Mouse (Mus musculus): ENCODE measurements around the gene Efcab3.
"Not testable (repeated sequence)": the region's sequence is repeated elsewhere in the genome, so short reads cannot be mapped to it uniquely, and the experiment has no call there.

The Efcab3 gene

DNA sequence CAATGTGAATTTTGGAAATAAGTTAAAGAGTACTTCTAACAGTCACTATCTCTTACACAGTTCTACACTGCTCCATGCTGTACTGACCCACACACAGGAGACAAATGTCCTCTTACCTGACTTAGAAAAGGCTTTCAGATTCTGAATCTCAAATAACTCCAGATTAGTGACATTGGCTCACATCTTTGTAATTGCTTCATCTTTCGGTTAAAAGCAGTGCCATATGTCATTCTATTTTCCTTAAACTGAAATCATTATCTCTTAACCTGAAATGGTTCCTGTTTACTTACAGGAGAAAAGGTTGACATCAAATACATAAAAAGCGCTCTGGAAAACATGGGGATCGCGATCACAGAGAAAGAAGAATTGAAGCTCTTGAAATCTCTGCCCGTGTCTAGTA lies at the start of gene Efcab3:
Gene Efcab3, plus strand, starts transcription at position 301 of the 400 bp plus-strand sequence.
- DNase-seq (ENCODE audit: low read depth, low spot score), result no peak

DNA sequence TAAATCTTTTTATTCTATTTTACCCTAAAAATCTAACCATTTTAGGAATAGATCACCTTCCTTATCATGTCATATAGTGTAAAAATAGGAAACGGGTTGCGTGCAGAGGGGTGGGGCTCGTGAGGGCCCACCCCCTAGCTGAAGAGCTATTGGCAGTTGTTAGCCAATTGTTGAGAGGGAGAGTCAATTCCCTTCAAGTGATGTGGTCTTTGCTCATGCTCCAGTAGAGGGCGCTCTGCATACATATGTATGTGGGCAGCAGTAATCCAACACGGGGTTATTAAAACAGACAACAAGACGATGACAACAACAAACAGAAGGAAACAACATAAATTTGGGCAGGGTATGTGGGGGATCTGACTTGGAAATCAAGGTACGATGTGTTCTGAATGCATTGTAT lies 42.3 kb upstream of the Efcab3 start:
- no peak for DNase-seq (ENCODE audit: low read depth, low spot score)

DNA sequence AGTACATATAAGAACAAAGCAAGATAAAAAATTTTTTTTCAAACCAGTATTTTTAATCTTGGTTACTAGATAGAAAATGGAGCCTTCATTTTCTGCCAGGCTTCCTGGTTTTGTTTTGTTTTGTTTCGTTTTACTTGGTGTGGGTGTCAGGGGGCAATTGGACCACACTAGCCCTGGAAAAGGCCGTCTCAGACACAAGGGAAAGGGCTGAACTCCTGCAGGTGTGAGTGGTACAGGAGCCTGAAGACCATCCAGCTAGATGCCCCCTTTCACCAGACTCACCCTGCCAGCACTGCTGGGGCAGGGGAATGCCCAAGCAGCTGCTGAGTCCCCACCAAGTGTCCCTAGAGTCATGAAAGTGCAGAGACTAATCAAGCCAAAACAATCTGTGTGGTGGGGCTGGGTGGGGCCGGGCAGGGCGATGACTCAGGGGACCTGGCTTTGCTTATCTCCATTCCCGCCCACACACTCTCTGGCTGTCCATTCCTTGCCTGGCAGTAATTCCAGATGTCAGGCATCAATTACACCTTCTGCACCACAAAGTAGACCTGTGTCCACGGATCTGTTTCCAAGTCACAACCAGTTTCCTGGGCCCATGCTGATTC lies 34.5 kb upstream of the Efcab3 start:
- no peak for DNase-seq (ENCODE audit: low read depth, low spot score)

DNA sequence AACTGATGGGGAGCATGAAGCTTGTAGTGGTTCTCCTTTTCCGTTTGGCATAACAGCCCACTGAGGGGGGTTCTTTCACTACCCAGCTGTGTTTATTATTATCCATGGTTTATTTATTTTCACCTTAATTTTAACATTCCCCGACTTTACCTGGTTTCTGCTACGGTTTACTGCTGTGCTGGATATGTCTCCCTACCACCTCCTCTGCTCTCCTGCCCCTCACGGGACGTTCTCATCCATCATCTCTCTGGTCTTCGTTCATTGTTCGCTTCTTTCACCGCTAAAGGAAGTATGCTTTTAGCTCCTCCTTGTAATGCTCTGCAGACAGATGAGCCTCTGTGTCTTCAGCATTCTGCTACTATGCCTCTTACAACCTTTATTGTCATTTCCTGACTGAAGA lies 33.9 kb upstream of the Efcab3 start:
- no peak for DNase-seq (ENCODE audit: low read depth, low spot score)

DNA sequence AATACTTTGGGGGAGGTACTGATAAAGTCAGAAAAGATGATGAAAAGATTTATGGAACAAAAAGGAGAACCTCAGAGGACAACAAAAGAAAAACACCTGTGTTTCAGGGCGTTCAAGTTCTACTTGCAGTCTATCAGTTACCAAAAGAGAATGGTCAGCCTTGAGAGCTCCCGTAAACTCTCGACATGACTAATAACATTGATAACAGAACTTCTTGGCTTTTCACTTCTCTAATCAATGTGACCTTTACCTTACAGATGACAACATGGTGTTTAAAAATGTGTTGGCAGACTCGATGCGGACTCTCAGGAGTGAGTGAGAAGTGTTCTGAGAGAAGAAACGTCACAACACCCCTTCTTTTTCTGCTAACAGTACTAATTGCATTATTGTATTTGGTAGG lies 33.2 kb upstream of the Efcab3 start:
- DNase-seq (ENCODE audit: low read depth, low spot score), result no peak

DNA sequence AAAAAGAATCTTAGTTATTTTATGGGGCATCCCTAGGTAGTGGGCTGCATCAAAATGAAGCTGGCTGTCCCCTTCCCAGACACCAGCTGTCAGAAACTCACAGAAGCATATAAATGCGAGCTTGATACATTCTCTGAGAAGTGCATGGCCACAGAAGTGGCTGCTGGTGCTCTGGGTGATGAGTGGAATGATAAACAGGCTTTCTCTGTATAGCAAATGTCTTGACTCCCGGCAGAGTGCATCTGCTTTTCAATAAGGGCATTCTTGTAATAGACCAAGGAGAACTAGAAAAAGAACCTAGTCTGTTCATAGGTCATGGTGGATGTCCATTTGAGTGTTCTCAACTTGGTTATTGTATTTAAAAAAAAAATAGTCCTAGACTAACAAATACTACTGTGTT lies 32.3 kb upstream of the Efcab3 start:
- DNase-seq (ENCODE audit: low read depth, low spot score), result no peak

DNA sequence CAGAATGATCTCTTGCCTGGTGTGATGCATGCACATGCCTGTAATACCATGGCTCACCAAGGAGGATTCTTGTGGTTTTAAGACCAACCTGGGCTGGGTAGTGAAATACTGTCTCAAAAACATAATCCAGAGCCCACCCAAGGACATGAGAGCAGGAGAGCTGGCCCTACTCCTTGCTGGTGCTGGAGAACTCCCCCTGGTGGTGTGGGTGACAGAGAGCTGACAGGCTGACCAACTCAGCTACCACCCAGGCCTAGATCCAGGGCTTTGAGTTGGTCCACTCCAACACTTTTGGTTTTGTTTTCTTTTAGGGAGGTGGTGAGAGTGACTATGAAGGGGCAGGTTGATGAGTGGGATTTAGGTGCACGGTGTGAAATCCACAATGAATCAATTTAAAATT lies 28.3 kb upstream of the Efcab3 start:
- DNase-seq (ENCODE audit: low read depth, low spot score), result no peak

DNA sequence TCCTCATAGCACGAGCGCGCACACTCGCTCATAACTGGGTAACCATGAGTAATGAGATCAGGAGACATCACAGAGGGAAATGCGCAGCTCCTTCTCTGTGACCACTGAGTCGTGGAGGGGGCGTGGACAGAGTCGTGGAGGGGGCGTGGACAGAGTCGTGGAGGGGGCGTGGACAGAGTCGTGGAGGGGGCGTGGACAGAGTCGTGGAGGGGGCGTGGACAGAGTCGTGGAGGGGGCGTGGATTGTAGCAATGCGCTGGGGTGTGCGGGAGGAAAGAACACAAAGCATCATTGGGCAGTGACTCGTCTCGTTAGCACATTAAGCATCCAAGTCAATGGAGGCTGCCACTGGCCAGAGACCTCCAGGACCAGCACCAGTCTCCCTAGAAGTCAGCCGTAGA lies 49.1 kb downstream of the Efcab3 start:
- not testable (repeated sequence) for DNase-seq (ENCODE audit: low read depth, low spot score)

DNA sequence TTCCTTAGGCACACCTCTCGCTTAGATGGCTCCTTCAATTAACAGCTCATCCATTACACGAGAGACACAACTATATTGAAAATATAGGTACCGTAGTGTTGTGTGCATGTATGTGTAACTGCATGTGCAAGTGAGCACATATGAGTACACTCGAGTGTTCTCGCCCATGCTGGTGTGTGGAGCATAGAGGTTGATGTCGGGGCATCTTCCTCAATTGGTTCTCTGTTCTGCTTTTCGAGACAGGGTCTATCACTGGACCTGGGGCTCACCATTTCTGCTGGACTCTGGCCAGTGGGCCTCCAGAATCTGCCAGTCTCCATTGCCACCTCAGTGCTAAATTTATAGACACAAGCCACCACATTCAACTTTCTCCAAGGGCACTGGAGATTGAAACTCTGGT lies 54.4 kb downstream of the Efcab3 start:
- no peak for DNase-seq (ENCODE audit: low read depth, low spot score)

DNA sequence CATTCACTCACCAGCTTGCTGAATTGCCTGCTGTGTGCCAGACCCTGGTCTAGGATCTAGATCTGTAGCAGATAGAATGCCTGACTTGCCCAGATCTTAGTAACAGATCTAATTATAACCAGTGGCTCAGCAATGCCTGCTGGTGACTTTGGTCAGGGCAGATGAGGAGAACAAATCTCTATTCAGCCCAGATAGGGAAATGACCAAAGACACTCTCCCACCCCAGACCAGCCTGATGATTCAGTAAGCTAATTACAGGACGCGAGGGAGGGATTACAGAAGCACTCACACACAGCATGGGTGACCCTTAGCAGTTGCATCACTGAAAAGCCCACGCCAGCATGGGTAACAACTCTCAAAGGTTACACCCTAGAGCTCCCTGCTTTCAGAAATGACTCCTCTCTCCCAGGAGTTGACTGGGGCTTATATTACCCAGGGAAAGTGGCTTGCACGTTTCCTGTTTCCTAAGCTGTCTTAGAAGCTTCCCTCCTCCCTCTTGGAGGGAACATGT lies 57.2 kb downstream of the Efcab3 start:
- no peak for DNase-seq (ENCODE audit: low read depth, low spot score)

DNA sequence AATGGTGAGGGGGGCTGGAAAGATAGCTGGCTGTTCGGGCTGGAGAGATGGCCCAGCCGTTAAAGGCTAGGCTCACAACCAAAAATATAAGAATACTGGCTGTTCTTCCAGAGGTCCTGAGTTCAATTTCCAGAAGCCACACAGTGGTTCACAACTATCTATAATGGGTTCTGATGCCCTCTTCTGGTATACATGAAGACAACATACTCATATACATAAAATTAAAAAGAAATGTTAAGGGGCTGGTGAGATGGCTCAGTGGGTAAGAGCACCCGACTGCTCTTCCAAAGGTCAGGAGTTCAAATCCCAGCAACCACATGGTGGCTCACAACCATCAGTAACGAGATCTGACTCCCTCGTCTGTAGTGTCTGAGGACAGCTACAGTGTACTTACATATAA lies 58.4 kb downstream of the Efcab3 start:
- not testable (repeated sequence) for DNase-seq (ENCODE audit: low read depth, low spot score)

DNA sequence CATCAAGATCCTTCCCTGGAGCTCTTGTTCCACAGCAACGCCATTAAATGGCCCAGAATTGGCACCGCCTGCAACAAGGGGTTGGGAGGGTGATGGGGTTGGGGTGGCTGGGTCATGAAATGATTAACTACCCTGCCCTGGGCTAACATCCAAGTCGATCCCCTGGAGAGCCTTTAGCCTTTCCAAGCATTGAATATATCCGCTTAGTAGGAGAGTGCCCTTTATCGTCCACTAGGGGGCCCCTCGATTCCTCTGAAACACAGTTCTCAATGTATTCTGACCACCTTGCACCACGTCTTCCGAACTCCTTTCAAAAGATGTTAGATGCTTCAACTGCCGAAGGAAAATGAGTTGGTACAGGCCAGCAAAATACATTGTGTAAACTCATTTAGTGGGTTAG lies 60.6 kb downstream of the Efcab3 start:
- DNase-seq (ENCODE audit: low read depth, low spot score), result no peak

DNA sequence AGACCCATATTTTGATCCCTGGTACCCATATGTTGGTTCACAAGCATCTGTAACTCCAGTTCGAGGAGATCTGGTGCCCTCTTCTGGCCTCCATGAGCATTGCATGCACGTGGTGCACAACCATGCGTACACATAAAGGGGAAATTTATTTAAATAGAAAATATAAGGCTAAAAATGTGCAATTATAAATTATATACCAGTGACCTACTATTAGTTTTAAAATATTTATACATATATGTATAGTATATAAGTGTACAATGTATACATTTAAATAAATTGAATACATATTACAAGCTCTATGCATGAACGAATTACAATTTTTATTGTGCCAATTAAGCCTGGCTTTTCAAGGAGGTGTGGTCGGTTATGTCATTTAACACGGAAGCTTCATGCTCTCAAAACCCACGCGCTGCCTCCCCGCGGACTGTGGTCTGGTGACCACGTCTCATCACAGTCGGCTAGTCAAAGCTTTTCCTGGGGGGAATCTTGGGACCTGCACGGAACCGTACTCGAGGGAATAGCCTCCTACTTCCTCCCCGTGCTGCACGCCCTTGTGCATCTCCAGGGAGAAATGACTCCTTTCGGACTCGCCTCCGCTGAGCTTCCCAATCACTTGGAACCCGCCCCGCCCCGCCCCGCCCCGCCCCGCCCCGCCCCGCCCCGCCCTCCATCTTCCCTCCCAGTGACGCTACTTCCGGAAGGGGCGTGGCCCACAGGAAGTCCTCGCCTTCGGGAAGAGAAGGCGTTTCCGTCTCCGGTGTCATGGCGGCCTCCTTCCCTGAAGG lies 62.5 kb downstream of the Efcab3 start, which contains the start of gene Mettl2:
Gene Mettl2, plus strand, starts transcription at position 691 of the 785 bp plus-strand sequence.
- peak; percentile 78 for DNase-seq (ENCODE audit: low read depth, low spot score)

DNA sequence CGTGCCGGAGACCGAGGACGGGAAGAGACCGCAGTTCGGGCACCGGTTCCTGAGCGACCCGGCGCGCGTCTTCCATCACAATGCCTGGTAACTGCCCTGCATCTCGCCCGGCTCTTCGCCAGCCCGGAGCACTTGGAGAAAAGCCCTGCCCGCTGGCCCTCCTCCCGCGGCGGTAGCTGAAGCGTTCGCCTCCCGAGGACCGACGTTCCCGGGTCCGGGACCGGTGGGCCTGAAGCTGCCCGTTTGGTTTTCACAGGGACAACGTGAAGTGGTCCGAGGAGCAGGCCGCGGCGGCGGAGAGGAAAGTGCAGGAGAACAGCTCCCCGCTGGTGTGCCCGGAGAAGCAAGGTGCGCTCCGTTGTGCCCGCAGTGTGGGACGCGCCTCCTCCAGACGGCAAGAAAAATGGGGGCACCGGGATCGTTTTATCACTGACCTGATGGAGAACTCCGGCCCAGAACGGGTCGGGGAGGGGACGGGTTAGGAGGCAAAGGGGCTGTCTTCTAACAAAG lies 63.2 kb downstream of the Efcab3 start:
- no peak for DNase-seq (ENCODE audit: low read depth, low spot score)

DNA sequence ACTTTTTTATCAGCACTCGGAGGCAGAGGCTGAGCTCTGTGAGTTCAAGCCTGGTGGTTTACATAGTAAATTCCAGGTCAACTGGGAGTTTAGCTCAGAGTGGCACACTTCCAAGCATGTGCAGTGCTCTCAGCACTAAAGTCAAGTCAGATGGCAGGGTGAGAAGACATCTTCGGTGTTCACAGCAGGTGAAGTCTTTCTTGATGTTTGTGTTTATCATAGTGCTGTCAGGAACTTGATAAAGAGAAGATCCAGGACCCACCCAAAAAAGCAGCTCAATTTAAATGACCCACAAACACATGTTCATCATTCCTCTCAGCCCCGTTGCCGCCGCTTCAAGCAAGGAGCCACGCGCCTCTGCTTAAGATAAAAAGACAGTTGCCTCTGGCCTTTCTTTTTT lies 72.3 kb downstream of the Efcab3 start:
- no peak for DNase-seq (ENCODE audit: low read depth, low spot score)

DNA sequence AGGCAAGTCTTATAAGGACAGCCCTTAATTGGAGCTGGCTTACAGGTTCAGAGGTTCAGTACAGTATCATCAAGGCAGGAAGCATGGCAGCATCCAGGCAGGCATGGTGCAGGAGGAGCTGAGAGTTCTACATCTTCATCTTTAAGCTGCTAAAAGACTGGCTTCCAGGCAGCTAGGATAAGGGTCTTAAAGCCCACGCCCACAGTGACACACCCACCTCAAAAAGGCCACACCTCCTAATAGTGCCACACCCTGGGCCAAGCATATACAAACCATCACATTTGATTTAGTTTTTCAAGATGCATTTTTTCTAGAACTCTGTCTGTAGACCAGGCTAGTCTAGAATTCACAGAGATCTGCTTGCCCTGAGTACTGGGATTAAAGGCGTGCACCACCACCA lies 73.9 kb downstream of the Efcab3 start:
- not testable (repeated sequence) for DNase-seq (ENCODE audit: low read depth, low spot score)

DNA sequence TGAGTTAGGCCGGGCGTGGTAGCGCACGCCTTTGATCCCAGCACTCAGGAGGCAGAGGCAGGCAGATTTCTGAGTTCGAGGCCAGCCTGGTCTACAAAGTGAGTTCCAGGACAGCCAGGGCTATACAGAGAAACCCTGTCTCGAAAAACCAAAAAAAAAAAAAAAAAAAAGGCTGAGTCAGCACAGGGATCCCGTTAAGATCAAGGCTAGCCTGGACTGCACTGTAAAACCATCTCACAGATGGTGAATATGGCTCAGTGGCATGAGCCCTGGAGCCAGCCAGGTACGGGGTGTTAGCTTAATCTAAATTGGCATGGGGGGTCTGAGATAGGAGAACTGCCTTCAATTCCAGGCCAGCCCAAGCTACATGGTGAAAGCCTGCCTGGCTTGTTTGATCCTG lies 77.1 kb downstream of the Efcab3 start:
- not testable (repeated sequence) for DNase-seq (ENCODE audit: low read depth, low spot score)

DNA sequence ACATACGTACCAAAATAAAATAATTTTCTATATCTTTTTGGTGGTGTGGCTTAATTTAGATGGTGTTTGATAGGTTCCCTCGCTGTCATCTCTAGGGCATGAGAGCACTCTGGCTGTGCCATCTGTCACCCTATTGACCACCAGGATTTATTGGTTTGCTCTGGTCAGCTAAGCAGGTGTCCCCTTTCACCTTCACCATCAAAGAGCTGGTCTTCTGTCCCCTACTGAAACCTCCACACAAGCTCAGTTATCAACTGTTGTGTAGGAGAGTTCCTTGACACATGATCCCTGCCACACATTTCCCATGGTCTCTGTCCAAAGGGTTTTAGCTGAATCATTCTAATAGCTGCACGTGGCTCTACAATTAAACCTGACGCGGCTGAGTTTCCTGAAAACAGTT lies 77.7 kb downstream of the Efcab3 start:
- no peak for DNase-seq (ENCODE audit: low read depth, low spot score)

DNA sequence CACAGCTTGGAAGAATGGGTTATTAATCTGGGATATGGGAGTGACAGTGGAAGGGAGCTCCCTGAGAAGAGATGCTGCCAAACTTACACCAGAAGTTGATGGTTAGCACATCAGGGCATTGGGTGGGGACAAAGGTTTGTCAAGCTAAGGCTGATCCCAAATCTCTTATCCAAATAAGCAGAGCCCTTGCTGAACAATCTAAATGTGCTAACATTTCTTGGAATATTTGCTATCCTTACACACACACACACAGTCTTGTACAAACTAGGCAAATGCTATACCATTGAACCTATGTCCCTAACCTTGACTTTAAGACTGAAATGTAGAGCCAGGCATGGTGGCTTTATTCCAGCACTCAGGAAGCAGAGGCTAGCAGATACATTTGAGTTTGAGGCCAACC lies 80.2 kb downstream of the Efcab3 start:
- DNase-seq (ENCODE audit: low read depth, low spot score), result no peak

DNA sequence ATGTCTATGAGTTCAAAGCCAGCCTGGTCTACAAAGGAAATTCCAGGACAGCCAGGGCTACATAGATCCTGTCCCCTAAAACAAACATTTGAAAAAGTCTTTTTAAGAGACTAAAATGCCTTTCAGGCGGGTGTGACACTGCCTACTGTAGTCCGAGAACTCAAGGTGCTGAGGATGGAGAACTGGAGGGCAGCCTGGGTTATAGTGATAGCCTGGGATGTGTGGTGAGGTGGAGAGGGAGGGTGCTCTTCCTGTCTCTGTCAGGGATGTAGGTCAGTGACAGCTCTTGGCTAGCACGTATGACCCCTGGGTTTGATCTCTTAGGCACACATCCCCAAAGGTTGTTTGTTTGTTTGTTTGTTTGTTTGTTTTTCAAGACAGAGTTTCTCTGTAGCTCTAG lies 80.7 kb downstream of the Efcab3 start:
- no peak for DNase-seq (ENCODE audit: low read depth, low spot score)

DNA sequence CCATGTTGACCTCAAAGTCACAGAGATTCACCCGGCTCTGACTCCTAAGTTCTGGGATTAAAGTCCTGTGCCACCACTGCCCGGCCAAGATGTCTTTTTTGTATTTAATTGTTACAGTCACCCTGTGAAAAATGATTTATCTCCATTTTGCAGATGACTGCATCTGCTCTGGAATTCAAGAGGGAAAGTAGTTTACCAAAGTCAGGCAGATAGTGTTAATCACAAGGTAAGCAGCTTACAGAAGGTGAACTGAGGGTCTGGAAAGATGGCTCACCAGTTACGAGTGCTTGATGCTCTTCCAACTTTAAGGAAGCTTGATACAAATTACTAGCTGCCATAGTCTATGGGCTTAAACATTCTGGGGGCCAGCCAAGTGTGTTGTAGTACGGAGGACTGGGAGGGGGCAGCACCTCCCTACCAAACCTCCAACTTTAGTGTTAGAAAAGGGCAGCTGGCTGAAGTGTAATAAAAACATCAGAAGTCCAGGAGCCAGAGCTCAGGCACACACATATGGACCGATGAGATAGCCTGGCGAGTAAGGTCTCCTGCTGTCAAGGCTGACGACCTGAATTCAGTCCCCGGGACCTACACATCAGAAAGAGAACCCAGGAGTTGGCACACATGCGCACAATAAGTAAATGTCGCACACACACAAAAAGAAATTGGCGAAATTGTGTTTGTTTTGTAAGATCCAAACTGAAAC lies 81.3 kb downstream of the Efcab3 start:
- no peak for DNase-seq (ENCODE audit: low read depth, low spot score)

DNA sequence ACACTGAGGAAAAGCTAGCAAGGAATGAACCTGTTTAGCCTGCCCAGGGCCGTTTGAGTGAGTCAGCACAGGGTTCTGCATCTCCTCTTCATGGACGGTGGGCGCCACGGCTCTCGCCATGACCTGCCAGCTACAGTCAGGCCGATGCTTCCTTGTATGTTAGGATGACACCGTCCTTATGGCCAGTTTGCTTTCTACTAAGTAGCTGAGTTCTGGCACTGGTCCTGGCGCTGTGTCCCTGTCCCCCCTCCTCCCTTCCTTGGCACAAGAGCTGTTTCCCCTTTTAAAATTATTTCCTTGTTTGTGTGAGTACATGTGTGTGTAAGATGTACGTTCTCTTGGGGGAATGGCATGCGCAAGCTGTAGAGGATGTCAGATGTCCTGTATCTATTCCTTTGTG lies 81.8 kb downstream of the Efcab3 start:
- DNase-seq (ENCODE audit: low read depth, low spot score), result no peak
